Mouse (Mus musculus) spleen, adult 18-20 months (tissue): ENCODE results near the gene Tmbim4.

Experiments
- DNase-seq, 2 experiments: peaks; one replicate each; pipeline ENCODE4 v3.0.0; 2022; ENCODE audit warnings: mixed read lengths in 2 of 2

The Tmbim4 gene

GRCm38 (mm10) chr10:120246994-120247750 is 45.8 kb downstream of the Tmbim4 start:
- DNase-seq: peak; percentile 20 to 42

GRCm38 (mm10) chr10:120250911-120251683 is 49.7 kb downstream of the Tmbim4 start:
- DNase-seq: no peak

- DNase-seq: no peak
These were observed 50.4 kb downstream of the Tmbim4 start for GRCm38 (mm10) chr10:120251791-120252190.

- no peak for DNase-seq
These were observed 51.4 kb downstream of the Tmbim4 start for GRCm38 (mm10) chr10:120252800-120253199.

- DNase-seq: peak in 1 of 2 experiments; percentile 46
These were observed 55.8 kb downstream of the Tmbim4 start for GRCm38 (mm10) chr10:120257231-120257630.

GRCm38 (mm10) chr10:120267790-120268189 is 66.4 kb downstream of the Tmbim4 start:
- no peak for DNase-seq

- no peak for DNase-seq
These were observed 68.6 kb downstream of the Tmbim4 start for GRCm38 (mm10) chr10:120269946-120270345.

- DNase-seq: peak in 1 of 2 experiments; percentile 62
These were observed 69.4 kb downstream of the Tmbim4 start for GRCm38 (mm10) chr10:120270777-120271176.

GRCm38 (mm10) chr10:120271318-120271717 is 69.9 kb downstream of the Tmbim4 start:
- no peak for DNase-seq

GRCm38 (mm10) chr10:120271879-120272269 is 70.5 kb downstream of the Tmbim4 start:
- DNase-seq: no peak

GRCm38 (mm10) chr10:120272270-120272883 is 71.0 kb downstream of the Tmbim4 start:
- DNase-seq: no peak

GRCm38 (mm10) chr10:120273335-120273734 is 71.9 kb downstream of the Tmbim4 start:
- DNase-seq: no peak
